Mouse (Mus musculus): ENCODE results near the gene Isca2. TPM values are rescaled to one million over a fixed set of nuclear protein-coding genes. Genes with fewer than 3 reads are reported as not detected.

The Isca2 gene
- total and polyA plus RNA-seq, 3 experiments = 70.6 to 71.1 TPM; not detected in 1

- H3K79me2 ChIP-seq (ENCODE audit: control insufficient read depth, insufficient read depth, low read length, poor library complexity) = no peaks in the 10 kb centered on the region
- no peaks in the 10 kb centered on the region; a peak in 1 of 4 replicates for H3K36me3 ChIP-seq (ENCODE audit: control insufficient read depth in 1 of 2, insufficient read depth in 2 of 2, low read length in 2 of 2)
- no peak overlapping the region for H3K9ac ChIP-seq (ENCODE audit: control insufficient read depth, low read depth, low read length, poor library complexity, severe bottlenecking)
- H3K27ac ChIP-seq (ENCODE audit: control insufficient read depth, low read depth, low read length) = no peak overlapping the region
- no peaks in the 10 kb centered on the region for H3K4me1 ChIP-seq (ENCODE audit: control insufficient read depth in 1 of 2, insufficient read depth in 2 of 2, low read length in 2 of 2)
- no peaks in the 10 kb centered on the region for H3K9me3 ChIP-seq (replicated peaks; ENCODE audit: insufficient read depth, low read length)
- no peak overlapping the region for H3K4me3 ChIP-seq (ENCODE audit: control insufficient read depth in 1 of 2, insufficient read depth in 1 of 2, low read depth in 2 of 2, low read length in 2 of 2)
- TF ChIP-seq MYB (IDR thresholded peaks at IDR 0.05; ENCODE audit: low read depth, low read length) (no peak), POLR2AphosphoS5 (IDR thresholded peaks at IDR 0.05; ENCODE audit: borderline replicate concordance, low read depth, low read length) (no peak), MAZ (IDR thresholded peaks at IDR 0.05; ENCODE audit: low read depth, low read length) (no peak), HCFC1 (IDR thresholded peaks at IDR 0.05; ENCODE audit: low read depth, low read length) (no peak), BHLHE40 (IDR thresholded peaks at IDR 0.05; ENCODE audit: borderline replicate concordance, low read depth, low read length) (no peak), TAL1 (IDR thresholded peaks at IDR 0.05; ENCODE audit: low read length) (no peak), EP300 (IDR thresholded peaks at IDR 0.05; ENCODE audit: low read depth in 1 of 2, low read length in 2 of 2) (no peak)
- DNase-seq (ENCODE audit: low read depth, low spot score) = no peak
- H3K27me3 ChIP-seq (ENCODE audit: control insufficient read depth in 1 of 2, insufficient read depth in 2 of 2, low read length in 2 of 2) = no peaks in the 10 kb centered on the region; a peak in 3 of 4 replicates
Observed at GRCm38 (mm10) chr12:84752131-84752977, 20.7 kb upstream of the Isca2 start.

- Histone ChIP-seq H3K4me1 (ENCODE audit: control insufficient read depth in 1 of 2, insufficient read depth in 2 of 2, low read length in 2 of 2) (no peaks in the 10 kb centered on the region), H3K9me3 (replicated peaks; ENCODE audit: insufficient read depth, low read length) (no peaks in the 10 kb centered on the region), H3K79me2 (ENCODE audit: control insufficient read depth, insufficient read depth, low read length, poor library complexity) (no peaks in the 10 kb centered on the region), H3K27me3 (ENCODE audit: control insufficient read depth in 1 of 2, insufficient read depth in 2 of 2, low read length in 2 of 2) (no peaks in the 10 kb centered on the region; a peak in 1 of 4 replicates), H3K4me3 (ENCODE audit: control insufficient read depth in 1 of 2, insufficient read depth in 1 of 2, low read depth in 2 of 2, low read length in 2 of 2) (no peak overlapping the region), H3K27ac (ENCODE audit: control insufficient read depth, low read depth, low read length) (no peak overlapping the region), H3K36me3 (ENCODE audit: control insufficient read depth in 1 of 2, insufficient read depth in 2 of 2, low read length in 2 of 2) (no peaks in the 10 kb centered on the region; a peak in 2 of 4 replicates), H3K9ac (ENCODE audit: control insufficient read depth, low read depth, low read length, poor library complexity, severe bottlenecking) (no peak overlapping the region)
- peak; percentile 61 for DNase-seq (ENCODE audit: low read depth, low spot score)
- no peak for TF ChIP-seq CHD1 (IDR thresholded peaks at IDR 0.05; ENCODE audit: low read depth, low read length)
- no peak for TF ChIP-seq GABPA (IDR thresholded peaks at IDR 0.05; ENCODE audit: low read depth, low read length)
- no peak for TF ChIP-seq MAX (IDR thresholded peaks at IDR 0.05; ENCODE audit: low read length)
- no peak for TF ChIP-seq NRF1 (IDR thresholded peaks at IDR 0.05; ENCODE audit: insufficient read depth, low read depth, low read length, poor library complexity, severe bottlenecking)
- no peak for TF ChIP-seq MAZ (IDR thresholded peaks at IDR 0.05; ENCODE audit: low read depth, low read length)
- TF ChIP-seq CTCF (IDR thresholded peaks at IDR 0.05 in 2 of 3, conservative IDR thresholded peaks at IDR 0.05 in 1 of 3; ENCODE audit: control insufficient read depth in 1 of 3, insufficient read depth in 1 of 3, low read depth in 2 of 3, low read length in 3 of 3, poor library complexity in 1 of 3, severe bottlenecking in 1 of 3) = peak; percentile 69 to 87 (median 70)
- TF ChIP-seq GATA1 (IDR thresholded peaks at IDR 0.05; ENCODE audit: low read depth, low read length) = no peak
- no peak for TF ChIP-seq ZMIZ1 (IDR thresholded peaks at IDR 0.05; ENCODE audit: low read depth, low read length)
- TF ChIP-seq ETS1 (IDR thresholded peaks at IDR 0.05; ENCODE audit: low read depth, low read length) = no peak
- peak; percentile 21; the same call in 1 of the 2 replicates for TF ChIP-seq MXI1 (IDR thresholded peaks at IDR 0.05; ENCODE audit: low read depth, low read length)
- no peak for TF ChIP-seq HCFC1 (IDR thresholded peaks at IDR 0.05; ENCODE audit: low read depth, low read length)
- no peak for TF ChIP-seq TAL1 (IDR thresholded peaks at IDR 0.05; ENCODE audit: low read length)
- TF ChIP-seq POLR2A (IDR thresholded peaks at IDR 0.05; ENCODE audit: control insufficient read depth in 1 of 2, insufficient read depth in 1 of 2, low read depth in 1 of 2, low read length in 2 of 2, poor library complexity in 1 of 2) = no peak
- no peak for TF ChIP-seq BHLHE40 (IDR thresholded peaks at IDR 0.05; ENCODE audit: borderline replicate concordance, low read depth, low read length)
- no peak for TF ChIP-seq USF1 (IDR thresholded peaks at IDR 0.05; ENCODE audit: low read depth, low read length)
- no peak for TF ChIP-seq MEF2A (IDR thresholded peaks at IDR 0.05; ENCODE audit: extremely low read depth, insufficient replicate concordance, low read depth, low read length, poor library complexity, severe bottlenecking)
- no peak for TF ChIP-seq E2F4 (IDR thresholded peaks at IDR 0.05; ENCODE audit: borderline replicate concordance, low read depth, low read length)
- TF ChIP-seq MYB (IDR thresholded peaks at IDR 0.05; ENCODE audit: low read depth, low read length) = 0 out of 2 replicates have a peak, but pooled peaks have one; percentile 5
- peak; percentile 94 for TF ChIP-seq SMC3 (IDR thresholded peaks at IDR 0.05; ENCODE audit: low read depth, low read length)
- TF ChIP-seq CHD2 (IDR thresholded peaks at IDR 0.05; ENCODE audit: low read length) = no peak
- TF ChIP-seq RCOR1 (IDR thresholded peaks at IDR 0.05; ENCODE audit: low read depth, low read length) = no peak
- no peak for TF ChIP-seq USF2 (IDR thresholded peaks at IDR 0.05; ENCODE audit: borderline replicate concordance in 1 of 2, insufficient read depth in 1 of 2, low read depth in 1 of 2, low read length in 2 of 2)
- TF ChIP-seq MYC (IDR thresholded peaks at IDR 0.05; ENCODE audit: low read depth, low read length) = no peak
- TF ChIP-seq SIN3A (IDR thresholded peaks at IDR 0.05; ENCODE audit: low read length) = peak; percentile 29; the same call in 1 of the 2 replicates
- no peak for TF ChIP-seq NELFE (IDR thresholded peaks at IDR 0.05; ENCODE audit: low read depth, low read length)
Observed at GRCm38 (mm10) chr12:84755008-84755695, 17.9 kb upstream of the Isca2 start.

Measured in MEL (cell line).